Mouse (Mus musculus): ENCODE data around the gene Amz1.

DNA sequence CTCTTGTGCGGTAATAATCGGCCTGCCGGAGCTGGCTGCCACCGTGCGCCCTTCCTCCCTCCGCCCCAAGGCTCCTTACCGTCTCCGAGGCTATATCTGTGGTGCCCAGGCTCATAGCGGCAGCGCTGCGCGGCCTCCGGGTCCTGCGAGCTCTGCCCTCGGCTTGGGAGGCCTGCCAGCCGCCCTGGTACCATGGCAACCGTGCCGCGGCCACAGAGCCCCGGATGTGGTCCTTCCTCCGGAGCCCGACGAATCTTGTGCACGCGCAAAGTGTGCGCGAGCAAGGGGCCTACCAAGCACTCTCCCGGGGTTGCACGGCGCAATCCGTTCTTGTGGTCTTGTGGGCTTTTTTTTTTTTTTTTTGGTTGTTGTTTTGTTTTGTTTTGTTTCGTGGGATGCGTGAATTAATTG, 21.8 kb upstream of the Amz1 start, which contains the start of gene Iqce:
- TF ChIP-seq CTCF (IDR thresholded peaks at IDR 0.05; ENCODE audit: control insufficient read depth, insufficient read depth, insufficient replicate concordance, low read depth, low read length) (no peak), POLR2A (IDR thresholded peaks at IDR 0.05; ENCODE audit: control insufficient read depth, low read depth, low read length) (peak; percentile 85)
